Mouse (Mus musculus) megakaryocyte-erythroid progenitor cell, adult 5-6 weeks (primary cell): Measurements from ENCODE around the gene Prickle2. TPM values are rescaled to one million over a fixed set of nuclear protein-coding genes. Genes with fewer than 3 reads are reported as not detected.

Experiments used
- ATAC-seq: replicated peaks from 2 replicates; pipeline ENCODE4 v1.8.0; 2016; ENCODE audit warnings: mild to moderate bottlenecking, inconsistent platforms; ENCODE audit not compliant: severe bottlenecking, poor library complexity, low FRiP score, low TSS enrichment
- total RNA-seq, 2 experiments: library from RNA; stranded (forward) in 1 of 2; stranded (reverse) in 1 of 2; fragments of 200-1000, 215-1000 nt in 1 of 2; fragments of >200 nt in 1 of 2; fragmentation: Nextera tagmentation in 1 of 2; gene quantifications; 2 replicates each; pipeline ENCODE4 v1.2.3; 2014 to 2017

Gene Prickle2
- total RNA-seq, 2 experiments from 2014 or later: not detected

- ATAC-seq: no peak
Observed at GRCm38 (mm10) chr6:92612151-92612769, 93.7 kb downstream of the Prickle2 start.

DNA sequence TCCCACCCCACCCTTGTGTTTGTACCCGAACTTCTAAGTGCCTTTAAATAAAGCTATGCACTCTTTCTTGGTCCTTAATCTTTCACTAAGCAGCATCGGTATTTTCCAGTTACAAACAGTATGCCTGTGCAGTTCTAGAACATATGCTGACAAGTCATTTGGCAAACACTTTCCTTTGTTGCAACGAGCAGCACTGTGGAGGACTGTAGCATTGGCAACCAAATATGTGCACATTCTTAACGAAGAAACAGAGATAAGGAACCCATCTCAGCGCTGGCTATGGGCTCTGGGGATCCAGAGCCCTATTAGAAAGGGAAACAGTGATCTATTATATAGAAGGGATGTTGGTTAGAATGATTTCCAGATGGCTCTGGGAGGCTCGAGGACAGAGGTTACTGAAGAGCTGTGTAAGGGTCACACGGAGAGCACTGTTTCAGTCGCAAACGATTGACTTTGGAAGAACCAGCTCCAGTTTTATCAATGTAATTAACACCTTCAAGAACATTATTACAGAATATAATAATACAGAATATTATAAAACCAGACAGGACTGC, 96.2 kb downstream of the Prickle2 start:
- ATAC-seq: no peak

- ATAC-seq: no peak
Observed at GRCm38 (mm10) chr6:92609078-92609477, 96.9 kb downstream of the Prickle2 start.

- no peak for ATAC-seq
Observed at GRCm38 (mm10) chr6:92605156-92605555, 100.8 kb downstream of the Prickle2 start.

GRCm38 (mm10) chr6:92596340-92596739, 109.6 kb downstream of the Prickle2 start:
- no peak for ATAC-seq

- no peak for ATAC-seq
Observed at GRCm38 (mm10) chr6:92589381-92590065, 116.4 kb downstream of the Prickle2 start.

DNA sequence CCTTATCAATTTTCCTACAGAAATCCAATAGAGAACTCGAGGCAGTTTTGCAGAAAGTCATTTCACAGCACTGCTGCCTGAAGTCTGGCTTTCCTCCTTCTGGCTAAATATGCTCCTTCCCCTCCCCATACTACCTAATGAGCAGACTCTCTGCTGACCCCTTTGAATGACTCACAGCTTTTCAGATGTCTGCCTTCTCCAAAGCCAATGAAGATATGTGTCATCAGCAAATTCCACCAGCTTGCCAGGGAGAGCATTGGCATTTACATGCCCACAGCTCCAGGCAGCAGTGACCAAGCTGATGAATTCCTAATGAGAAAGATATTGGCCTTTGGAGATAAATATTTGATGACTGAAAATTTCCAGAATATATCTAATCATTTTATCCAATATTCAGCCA, 121.9 kb downstream of the Prickle2 start:
- no peak for ATAC-seq

- ATAC-seq: no peak
Observed at GRCm38 (mm10) chr6:92575227-92575626, 130.7 kb downstream of the Prickle2 start.

- ATAC-seq: no peak
Observed at GRCm38 (mm10) chr6:92572139-92572538, 133.8 kb downstream of the Prickle2 start.

DNA sequence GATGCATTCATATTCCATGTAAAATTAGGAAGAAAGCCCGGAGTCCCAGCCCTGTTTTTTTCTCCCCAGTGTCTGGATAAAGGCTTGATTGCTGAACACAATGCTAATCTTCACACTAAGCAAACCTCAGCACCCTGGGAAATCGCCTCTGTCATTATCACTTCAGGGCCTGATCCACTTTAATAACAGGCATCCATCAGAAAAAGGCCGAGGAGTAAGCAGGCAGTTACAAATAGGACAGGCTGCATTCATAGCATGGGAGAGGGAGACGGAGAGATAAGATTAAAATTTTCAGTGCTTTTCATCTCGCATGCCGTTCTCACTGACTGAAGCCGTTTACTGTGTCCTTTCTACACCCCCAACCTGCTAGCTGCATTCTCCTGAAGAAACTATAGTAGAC, 135.9 kb downstream of the Prickle2 start:
- ATAC-seq: no peak

DNA sequence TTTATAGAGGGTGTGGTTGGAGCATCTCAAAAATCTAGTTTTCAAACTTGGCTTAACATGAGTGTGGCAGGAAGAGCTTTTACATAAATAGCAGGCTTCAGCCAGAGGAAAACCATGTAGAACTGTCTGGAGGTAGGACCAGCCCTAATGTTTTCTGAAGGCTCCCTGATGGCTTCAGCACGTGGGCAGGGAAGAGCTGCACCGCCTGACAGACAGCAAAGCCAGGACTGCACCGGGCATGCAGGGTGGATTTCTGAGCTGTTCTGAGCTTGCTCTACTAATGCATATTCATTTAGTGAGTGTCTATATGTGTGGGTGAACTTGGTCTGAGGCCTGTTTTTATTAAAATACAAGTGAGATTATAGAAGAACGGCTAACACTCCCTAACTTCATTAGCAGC, 136.7 kb downstream of the Prickle2 start:
- no peak for ATAC-seq

- ATAC-seq: no peak
Observed at GRCm38 (mm10) chr6:92559261-92559660, 146.7 kb downstream of the Prickle2 start.

- ATAC-seq: no peak
Observed at GRCm38 (mm10) chr6:92555675-92556074, 150.3 kb downstream of the Prickle2 start.

- ATAC-seq: no peak
Observed at GRCm38 (mm10) chr6:92553086-92553485, 152.9 kb downstream of the Prickle2 start.

GRCm38 (mm10) chr6:92549246-92549645, 156.7 kb downstream of the Prickle2 start:
- no peak for ATAC-seq

DNA sequence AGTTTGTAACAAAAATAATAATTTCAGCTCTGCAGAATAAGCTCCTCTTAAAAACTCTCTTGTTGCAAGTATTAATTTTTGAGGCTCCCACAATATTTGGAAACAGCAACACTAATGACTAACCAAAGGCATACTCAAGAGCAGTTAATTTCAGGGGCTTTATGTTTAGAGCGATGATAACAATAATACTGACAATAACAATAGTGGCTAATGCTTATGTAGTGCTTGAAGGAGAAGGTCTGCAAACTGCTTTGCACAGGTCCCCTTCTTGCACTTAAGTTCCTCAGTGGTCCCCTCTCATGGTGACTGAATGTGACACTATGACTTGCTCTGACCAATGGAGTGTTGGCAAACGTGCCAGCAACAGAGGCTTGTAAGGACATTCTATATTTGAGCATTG, 160.8 kb downstream of the Prickle2 start:
- ATAC-seq: no peak

- no peak for ATAC-seq
Observed at GRCm38 (mm10) chr6:92543825-92544224, 162.1 kb downstream of the Prickle2 start.

DNA sequence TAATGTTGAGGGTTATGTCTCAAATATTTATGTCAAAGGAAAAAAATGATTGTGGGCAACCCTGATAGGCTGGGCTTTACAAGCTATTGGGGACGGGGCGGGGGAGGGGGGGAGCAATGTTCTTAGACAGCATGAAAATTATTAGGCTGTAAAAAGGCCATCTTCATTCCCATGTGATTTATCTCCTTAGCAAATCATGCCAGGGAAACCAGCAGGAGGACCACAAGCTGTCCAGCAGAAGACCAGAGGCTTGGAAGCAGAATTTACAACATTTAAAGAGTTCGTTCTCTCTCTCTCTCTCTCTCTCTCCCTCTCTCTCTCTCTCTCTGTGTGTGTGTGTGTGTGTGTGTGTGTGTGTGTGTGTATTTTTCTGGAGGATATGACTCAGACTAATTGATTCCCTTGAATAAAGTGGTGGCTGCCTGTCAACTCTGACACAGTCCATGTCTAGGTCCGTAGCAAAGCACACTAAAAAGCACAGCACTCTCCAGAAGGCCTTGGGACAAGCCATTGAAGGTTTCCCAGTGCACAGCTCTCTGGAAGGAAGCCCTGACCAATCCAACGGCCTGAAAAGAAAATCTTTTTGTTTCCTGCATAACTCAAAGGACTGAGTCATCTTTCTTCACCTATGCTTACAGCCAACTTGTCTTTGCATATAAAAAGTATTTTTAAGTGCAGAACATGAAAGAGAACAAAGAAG, 163.4 kb downstream of the Prickle2 start:
- no peak for ATAC-seq

DNA sequence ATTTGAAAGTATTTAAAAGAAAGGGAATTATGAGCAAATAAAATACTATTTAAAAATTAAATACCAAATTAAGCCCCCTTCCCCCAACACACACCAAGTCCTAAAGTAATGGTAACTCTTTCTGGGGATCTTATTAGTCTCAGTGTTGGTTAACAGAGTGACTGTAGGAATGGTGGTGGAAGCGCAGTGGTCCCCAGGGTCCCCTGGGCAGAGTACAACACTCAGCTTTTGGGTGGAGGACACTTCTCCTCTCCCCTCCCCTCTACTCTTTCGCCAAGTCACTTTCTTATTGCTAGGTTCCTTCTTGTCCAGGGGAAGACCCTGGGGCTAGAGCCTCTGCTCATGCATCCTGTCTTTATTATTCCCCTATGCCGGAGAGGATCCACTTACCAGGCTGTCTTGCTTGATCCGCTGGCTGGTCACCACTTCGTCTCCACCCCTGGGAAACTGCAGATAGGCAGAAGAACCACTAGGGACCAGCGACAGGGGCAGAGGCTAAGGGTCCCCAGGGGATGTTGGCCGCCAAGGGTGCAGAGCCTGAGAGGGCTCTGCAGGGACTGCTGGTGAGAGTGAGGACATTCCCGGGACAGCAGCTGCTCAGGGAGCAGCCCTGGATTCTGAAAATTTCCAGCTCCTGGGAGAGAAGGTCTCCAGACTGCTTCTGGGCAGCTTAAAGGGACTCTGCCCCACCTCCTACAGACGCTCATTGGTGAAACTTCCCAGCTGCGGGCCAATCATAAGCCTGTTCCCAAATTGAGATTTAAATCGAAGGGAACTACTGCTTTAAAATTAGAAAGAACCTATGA, 171.5 kb downstream of the Prickle2 start:
- ATAC-seq: no peak
